Mouse (Mus musculus) hindbrain, embryonic 13.5 days (tissue): ENCODE results near the gene Npcd. TPM values are rescaled to one million over a fixed set of nuclear protein-coding genes. Genes with fewer than 3 reads are reported as not detected.
A peak's percentile ranks its signal among the peaks of the same experiment; 100 is the strongest.

ENCODE experiments used
- ATAC-seq: fragments of 200-750 bp; cut with Nextera tagmentation; 2 replicates; pipeline ENCODE4 v1.8.0; 2017; ENCODE audit warnings: moderate TSS enrichment; ENCODE audit not compliant: low FRiP score
- H3K27ac ChIP-seq: fragments of 300-500 bp; sonication (generic); 2 replicates; pipeline ENCODE4 v1.5.1; 2015; ENCODE audit warnings: inconsistent platforms, mild to moderate bottlenecking, moderate library complexity
- H3K27me3 ChIP-seq: fragments of 300-500 bp; sonication (generic); 2 replicates; pipeline ENCODE4 v1.6.1; 2015; ENCODE audit warnings: mild to moderate bottlenecking, inconsistent platforms
- H3K36me3 ChIP-seq: fragments of 300-500 bp; sonication (generic); 2 replicates; pipeline ENCODE4 v1.6.1; 2015; ENCODE audit warnings: mild to moderate bottlenecking, inconsistent platforms
- H3K4me1 ChIP-seq: fragments of 300-500 bp; sonication (generic); replicated peaks from 2 replicates; pipeline ENCODE4 v1.6.1; 2015; ENCODE audit warnings: inconsistent platforms
- H3K4me2 ChIP-seq: fragments of 300-500 bp; sonication (generic); 2 replicates; pipeline ENCODE4 v1.6.1; 2015; ENCODE audit warnings: inconsistent platforms, mild to moderate bottlenecking, moderate library complexity
- H3K4me3 ChIP-seq: fragments of 300-500 bp; sonication (generic); 2 replicates; pipeline ENCODE4 v1.5.1; 2015; ENCODE audit warnings: mild to moderate bottlenecking, inconsistent platforms
- H3K9ac ChIP-seq: fragments of 300-500 bp; sonication (generic); 2 replicates; pipeline ENCODE4 v1.6.1; 2015; ENCODE audit warnings: mild to moderate bottlenecking, inconsistent platforms
- H3K9me3 ChIP-seq: fragments of 300-500 bp; sonication (generic); 2 replicates; pipeline ENCODE4 v1.6.1; 2016; ENCODE audit warnings: inconsistent platforms
- WGBS: fragments of 180-500 bp; shearing (Covaris S2); methylation state at CpG from one replicate; pipeline ENCODE4 v1.1.7; 2015; 5-methylcytosine and 5-hydroxymethylcytosine counted together
- polyA plus RNA-seq: library from polyadenylated mRNA; unstranded; fragments of >200 nt; fragmentation: Nextera tagmentation; extraction: Ambion mirVana; gene quantifications from 2 replicates; pipeline ENCODE4 v1.2.1, GENCODE M21; 2015

The Npcd gene
- polyA plus RNA-seq = 0.34 and 0.51 TPM in 2 replicates

- Histone ChIP-seq H3K9me3 (no peaks in the 10 kb centered on the region), H3K9ac (peak within 1 kb of the TSS; percentile 97), H3K27me3 (no peaks in the 10 kb centered on the region), H3K4me1 (peaks cover 54% of the 10 kb centered on the region), H3K4me3 (peak within 1 kb of the TSS; percentile 91), H3K27ac (peak within 1 kb of the TSS; percentile 99), H3K36me3 (peaks cover 4% of the 10 kb centered on the region; the same call in 1 of the 2 replicates), H3K4me2 (peak within 1 kb of the TSS; percentile 98)
- ATAC-seq = peak; percentile 93
- 1% methylated on average over 55 of the region's 58 CpGs for WGBS
Measured at GRCm38 (mm10) chr15:79834130-79834880, at the start of gene Npcd, which contains the start of gene Cbx6. Npcd (minus strand) TSS chr15:79834237. Cbx6 (minus strand) TSS chr15:79834688.

- Histone ChIP-seq H3K4me2 (peak overlapping the region; percentile 61), H3K27me3 (no peaks in the 10 kb centered on the region), H3K4me3 (peak overlapping the region; percentile 45), H3K4me1 (peaks cover 18% of the 10 kb centered on the region), H3K27ac (peak overlapping the region; percentile 96), H3K9ac (peak overlapping the region; percentile 77), H3K9me3 (no peaks in the 10 kb centered on the region), H3K36me3 (no peaks in the 10 kb centered on the region)
- peak; percentile 91 for ATAC-seq
- under 1% methylated on average over 30 of the region's 30 CpGs for WGBS
Measured at GRCm38 (mm10) chr15:79883352-79883822, 49.4 kb upstream of the Npcd start.

GRCm38 (mm10) chr15:79882623-79883267 is 48.7 kb upstream of the Npcd start:
- peak overlapping the region; percentile 96 for H3K27ac ChIP-seq
- ATAC-seq = peak; percentile 79
- H3K9ac ChIP-seq = peak overlapping the region; percentile 77
- peak overlapping the region; percentile 61 for H3K4me2 ChIP-seq
- peak overlapping the region; percentile 45 for H3K4me3 ChIP-seq
- 21% methylated on average over 19 of the region's 19 CpGs for WGBS
- peaks cover 18% of the 10 kb centered on the region for H3K4me1 ChIP-seq
- no peaks in the 10 kb centered on the region for H3K36me3 ChIP-seq
- no peaks in the 10 kb centered on the region for H3K9me3 ChIP-seq
- H3K27me3 ChIP-seq = no peaks in the 10 kb centered on the region

GRCm38 (mm10) chr15:79880477-79880876 is 46.4 kb upstream of the Npcd start:
- Histone ChIP-seq H3K27me3 (no peaks in the 10 kb centered on the region), H3K4me2 (no peak overlapping the region), H3K4me1 (peaks cover 18% of the 10 kb centered on the region), H3K9me3 (no peaks in the 10 kb centered on the region), H3K27ac (no peak overlapping the region), H3K36me3 (no peaks in the 10 kb centered on the region), H3K9ac (no peak overlapping the region), H3K4me3 (no peak overlapping the region)
- no peak for ATAC-seq
- WGBS = 90% methylated on average over 3 of the region's 3 CpGs

GRCm38 (mm10) chr15:79879319-79879718 is 45.3 kb upstream of the Npcd start:
- Histone ChIP-seq H3K4me3 (no peak overlapping the region), H3K27ac (peak overlapping the region; percentile 40), H3K9me3 (no peaks in the 10 kb centered on the region), H3K4me2 (no peak overlapping the region), H3K4me1 (peaks cover 18% of the 10 kb centered on the region), H3K27me3 (no peaks in the 10 kb centered on the region), H3K36me3 (no peaks in the 10 kb centered on the region), H3K9ac (no peak overlapping the region)
- 57% methylated on average over 13 of the region's 13 CpGs for WGBS
- ATAC-seq = no peak

- Histone ChIP-seq H3K9me3 (no peaks in the 10 kb centered on the region), H3K27me3 (no peaks in the 10 kb centered on the region), H3K27ac (peak overlapping the region; percentile 40), H3K4me3 (no peak overlapping the region), H3K4me1 (peaks cover 18% of the 10 kb centered on the region), H3K36me3 (no peaks in the 10 kb centered on the region), H3K4me2 (no peak overlapping the region), H3K9ac (no peak overlapping the region)
- WGBS = 72% methylated on average over 6 of the region's 6 CpGs
- no peak for ATAC-seq
Measured at GRCm38 (mm10) chr15:79878725-79879136, 44.7 kb upstream of the Npcd start.

- Histone ChIP-seq H3K4me3 (no peak overlapping the region), H3K4me2 (no peak overlapping the region), H3K4me1 (peaks cover 9% of the 10 kb centered on the region), H3K27ac (no peak overlapping the region), H3K27me3 (no peaks in the 10 kb centered on the region), H3K9me3 (no peaks in the 10 kb centered on the region), H3K9ac (no peak overlapping the region), H3K36me3 (no peaks in the 10 kb centered on the region)
- ATAC-seq = no peak
- WGBS = 92% methylated on average over 18 of the region's 18 CpGs
Measured at GRCm38 (mm10) chr15:79875261-79875995, 41.4 kb upstream of the Npcd start.

- WGBS = 70% methylated on average over 2 of the region's 2 CpGs
- Histone ChIP-seq H3K4me2 (no peak overlapping the region), H3K4me3 (no peak overlapping the region), H3K9me3 (peaks cover 3% of the 10 kb centered on the region; the same call in 1 of the 2 replicates), H3K27ac (no peak overlapping the region), H3K4me1 (peaks cover 2% of the 10 kb centered on the region), H3K36me3 (no peaks in the 10 kb centered on the region), H3K9ac (no peak overlapping the region), H3K27me3 (no peaks in the 10 kb centered on the region)
- ATAC-seq = no peak
Measured at GRCm38 (mm10) chr15:79873995-79874394, 40.0 kb upstream of the Npcd start.

- H3K27ac ChIP-seq = no peak overlapping the region
- no peak overlapping the region for H3K4me3 ChIP-seq
- no peak overlapping the region for H3K4me2 ChIP-seq
- no peaks in the 10 kb centered on the region for H3K36me3 ChIP-seq
- WGBS = 91% methylated on average over 8 of the region's 8 CpGs
- H3K4me1 ChIP-seq = no peaks in the 10 kb centered on the region
- ATAC-seq = no peak
- H3K27me3 ChIP-seq = no peaks in the 10 kb centered on the region
- no peak overlapping the region for H3K9ac ChIP-seq
- H3K9me3 ChIP-seq = peaks cover 3% of the 10 kb centered on the region; the same call in 1 of the 2 replicates
Measured at GRCm38 (mm10) chr15:79873545-79873944, 39.5 kb upstream of the Npcd start.

- ATAC-seq = no peak
- Histone ChIP-seq H3K4me1 (no peaks in the 10 kb centered on the region), H3K4me3 (no peak overlapping the region), H3K9ac (no peak overlapping the region), H3K9me3 (peaks cover 3% of the 10 kb centered on the region; the same call in 1 of the 2 replicates), H3K36me3 (no peaks in the 10 kb centered on the region), H3K27ac (no peak overlapping the region), H3K4me2 (no peak overlapping the region), H3K27me3 (no peaks in the 10 kb centered on the region)
- WGBS = 88% methylated on average over 3 of the region's 3 CpGs
Measured at GRCm38 (mm10) chr15:79867260-79868002, 33.4 kb upstream of the Npcd start.

GRCm38 (mm10) chr15:79859821-79860220 is 25.8 kb upstream of the Npcd start:
- Histone ChIP-seq H3K9me3 (no peaks in the 10 kb centered on the region), H3K36me3 (no peaks in the 10 kb centered on the region), H3K27ac (no peak overlapping the region), H3K4me3 (no peak overlapping the region), H3K9ac (no peak overlapping the region), H3K4me2 (no peak overlapping the region), H3K27me3 (no peaks in the 10 kb centered on the region), H3K4me1 (no peaks in the 10 kb centered on the region)
- 94% methylated on average over 9 of the region's 9 CpGs for WGBS
- no peak for ATAC-seq
